Mouse (Mus musculus) testis, postnatal 14 days (tissue): ENCODE results near the gene Mdm2.

Experiments used
- DNase-seq: peaks from one replicate; pipeline ENCODE4 v3.0.0; 2021; ENCODE audit warnings: low spot score

Gene Mdm2

GRCm38 (mm10) chr10:117641400-117642200, 69.0 kb downstream of the Mdm2 start:
- DNase-seq = no peak

- DNase-seq = no peak
Observed at GRCm38 (mm10) chr10:117640595-117641078, 69.9 kb downstream of the Mdm2 start.

GRCm38 (mm10) chr10:117639899-117640594, 70.5 kb downstream of the Mdm2 start:
- DNase-seq = no peak

- DNase-seq = no peak
Observed at GRCm38 (mm10) chr10:117639221-117639599, 71.3 kb downstream of the Mdm2 start.
